Mouse (Mus musculus): ENCODE data around the gene Ccni.

Ccni gene

DNA sequence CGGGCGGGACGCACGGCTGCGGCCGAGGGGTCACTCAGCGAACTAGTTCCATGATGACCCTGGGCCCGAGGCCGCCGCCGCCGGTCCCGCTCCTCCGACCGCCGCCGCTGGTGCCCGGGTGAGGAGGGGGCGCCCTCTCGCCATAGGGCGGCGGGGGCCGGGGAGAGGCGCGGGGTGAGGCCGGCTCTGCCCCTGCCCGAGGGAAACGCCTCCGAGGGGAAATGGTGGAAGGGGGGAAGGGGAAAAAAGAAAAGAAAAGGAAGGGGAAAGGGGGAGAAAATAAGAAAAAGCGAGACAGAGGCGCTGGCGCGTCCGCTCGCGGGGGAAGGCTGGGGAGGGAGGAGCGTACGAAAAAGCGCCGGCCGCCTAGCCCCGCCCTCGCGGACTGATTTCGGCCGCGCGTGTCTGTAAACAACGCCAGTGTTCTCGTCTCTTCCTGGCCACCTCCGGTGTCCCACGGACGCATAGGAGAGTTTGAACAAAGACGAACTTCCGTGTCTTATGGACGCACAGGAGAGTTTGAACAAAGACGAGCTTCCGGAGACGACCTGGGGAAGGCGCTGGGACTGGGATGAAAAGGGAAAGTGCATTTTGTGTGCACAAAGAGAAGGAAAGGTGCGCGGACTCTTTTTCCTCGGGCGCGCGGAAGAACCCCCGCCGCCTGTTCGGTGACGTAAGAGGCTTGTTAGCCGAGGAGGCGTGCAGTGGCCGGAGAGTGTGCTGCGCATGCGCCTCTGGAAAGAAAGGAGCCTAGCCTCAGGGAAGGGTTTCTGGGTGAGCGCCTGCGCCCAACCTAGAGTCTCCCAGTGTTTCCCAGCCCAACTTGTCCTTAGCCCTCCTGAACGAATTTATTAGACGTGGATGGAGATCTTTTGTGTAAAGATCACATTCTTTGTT, at the start of gene Ccni, which contains the start of gene 2010109A12Rik:
Gene Ccni (minus strand): TSS at position 387 of the 897 bp plus-strand sequence.
Gene 2010109A12Rik (plus strand): TSS at position 410 of the 897 bp plus-strand sequence.
- DNase-seq (ENCODE audit: low spot score in 2 of 2), result peak; percentile 96

- DNase-seq (ENCODE audit: low spot score in 2 of 2), result no peak
Measured at GRCm38 (mm10) chr5:93255759-93256265, 49.5 kb upstream of the Ccni start.

DNA sequence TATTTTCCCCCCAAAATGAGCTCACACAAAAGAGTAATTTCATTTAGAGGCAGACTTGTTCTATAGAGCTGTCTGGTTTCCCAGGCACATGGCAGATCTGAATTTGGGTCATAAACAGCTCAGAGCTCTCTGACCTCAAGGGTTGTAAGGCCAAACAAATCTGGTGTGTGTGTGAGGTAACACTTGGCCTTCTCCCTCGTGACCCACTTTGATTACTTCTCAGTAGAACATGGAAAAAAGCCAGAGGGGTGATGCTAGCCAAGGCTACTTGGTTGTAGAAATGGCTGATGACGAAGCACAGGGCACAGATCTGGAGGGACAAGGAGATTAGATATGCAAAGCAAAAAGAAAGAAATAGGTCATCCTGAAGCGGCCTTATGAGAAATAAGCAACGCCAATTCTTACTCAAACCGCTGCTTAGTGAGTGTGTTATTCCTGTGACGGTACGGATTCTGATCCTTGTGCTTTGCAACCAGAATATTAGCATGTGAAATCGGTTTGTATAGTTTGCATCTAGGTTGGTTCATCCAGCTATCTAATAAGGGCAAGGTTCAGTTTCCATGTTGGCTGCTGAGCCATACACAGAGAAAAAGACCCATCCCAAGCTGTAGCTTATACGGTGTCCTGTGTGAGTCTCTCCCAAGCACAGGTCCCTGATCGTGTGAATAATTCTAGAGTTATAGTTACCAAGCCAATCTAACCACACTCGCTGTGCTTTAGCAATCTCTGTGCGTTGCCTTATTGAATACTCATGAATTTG, 44.9 kb upstream of the Ccni start:
- peak; percentile 42 to 82 for DNase-seq (ENCODE audit: low spot score in 2 of 2)

DNA sequence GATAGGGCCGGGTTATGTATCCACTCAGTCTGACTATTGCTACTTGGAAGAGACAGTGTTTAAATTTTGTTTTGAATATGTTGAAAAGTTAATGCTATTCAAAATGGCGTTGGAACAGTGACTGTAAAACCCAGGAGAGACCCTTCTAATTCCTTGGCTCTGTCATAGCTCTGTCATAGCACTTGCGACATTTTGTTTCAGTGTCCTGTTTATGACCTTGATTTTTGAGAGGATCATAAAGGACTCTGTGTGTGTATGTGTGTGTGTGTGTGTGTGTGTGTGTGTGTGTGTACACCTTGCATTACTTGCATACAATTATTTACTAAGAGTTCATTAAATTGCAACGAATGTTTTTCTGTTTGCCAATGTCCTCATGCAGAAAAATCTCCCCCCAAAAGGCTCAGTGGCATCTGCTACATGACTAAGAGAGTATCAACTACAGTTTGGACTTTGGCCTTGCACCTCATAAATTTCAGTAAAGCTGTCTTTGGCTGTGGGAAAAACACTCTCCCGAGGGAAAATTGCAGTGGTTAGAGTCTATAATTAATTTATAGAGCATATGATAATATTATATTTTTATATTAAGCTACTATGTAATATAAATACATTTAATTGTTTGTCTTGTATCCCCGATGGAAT, 43.8 kb upstream of the Ccni start:
- no peak for DNase-seq (ENCODE audit: low spot score in 2 of 2)

DNA sequence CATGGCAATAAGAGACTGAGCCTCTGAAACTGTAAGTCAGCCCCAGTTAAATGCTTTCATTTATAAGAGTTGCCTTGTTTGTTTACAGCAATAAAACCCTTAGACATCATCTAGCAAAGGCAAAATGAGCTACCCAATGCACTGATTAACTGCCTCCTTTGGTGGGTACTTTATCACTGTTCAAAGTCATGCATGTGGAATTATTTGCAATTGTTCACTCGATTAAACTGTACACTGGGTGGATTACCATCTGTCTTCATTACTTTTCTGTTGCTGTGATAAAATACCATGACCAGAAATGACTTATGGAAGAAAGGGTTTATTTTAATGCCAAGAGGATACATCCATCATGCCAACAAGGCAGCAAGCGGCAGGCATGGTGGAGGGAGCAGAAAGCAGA, 39.0 kb upstream of the Ccni start:
- DNase-seq (ENCODE audit: low spot score in 2 of 2), result no peak

DNA sequence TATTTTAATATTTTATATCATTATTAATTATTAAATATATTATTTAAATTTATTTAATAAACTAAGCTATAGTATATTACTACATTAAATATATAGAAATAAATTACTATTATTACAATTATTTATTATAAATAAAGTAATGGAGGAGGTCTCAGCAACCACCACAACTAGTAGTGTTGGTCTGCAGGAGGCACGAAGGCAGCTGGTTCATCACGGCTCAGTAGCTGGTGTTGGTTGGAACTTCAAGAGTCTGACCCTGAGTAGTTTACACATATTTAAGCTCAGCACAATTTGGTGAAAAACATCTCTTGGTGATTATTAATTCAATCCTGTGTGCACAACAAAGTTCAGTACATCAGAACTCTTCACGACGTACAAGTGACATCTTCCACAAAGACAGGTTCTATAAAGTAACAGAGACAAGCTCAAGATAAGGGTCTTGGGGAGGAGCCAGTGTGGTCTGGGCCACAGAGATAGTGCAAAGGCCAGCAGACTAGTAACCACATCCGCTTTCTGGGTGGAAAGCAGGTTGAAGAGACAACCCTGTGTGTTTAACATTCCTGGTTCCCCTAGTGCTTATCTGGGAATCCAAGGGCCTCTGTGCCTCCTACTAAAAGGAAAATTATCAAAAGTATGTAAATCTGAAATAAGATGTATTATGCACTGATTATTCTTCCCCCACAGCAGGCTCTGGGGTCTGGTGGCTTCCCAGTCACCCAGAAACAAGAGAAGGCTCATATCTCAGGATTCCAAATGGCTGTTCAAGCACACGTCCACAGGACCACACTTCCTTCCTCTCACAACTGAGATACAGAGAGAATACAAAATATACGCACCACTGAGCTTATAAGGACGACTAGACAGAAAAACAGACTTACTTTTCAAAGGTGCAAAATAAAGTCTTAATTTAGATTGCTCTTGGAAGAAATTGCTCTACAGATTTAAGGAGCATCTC, 33.6 kb upstream of the Ccni start:
- no peak for DNase-seq (ENCODE audit: low spot score in 2 of 2)

GRCm38 (mm10) chr5:93236541-93236940, 30.2 kb upstream of the Ccni start:
- DNase-seq (ENCODE audit: low spot score in 2 of 2), result no peak

GRCm38 (mm10) chr5:93235888-93236287, 29.6 kb upstream of the Ccni start:
- no peak for DNase-seq (ENCODE audit: low spot score in 2 of 2)

- no peak for DNase-seq (ENCODE audit: low spot score in 2 of 2)
Measured at GRCm38 (mm10) chr5:93234605-93235004, 28.3 kb upstream of the Ccni start.

DNA sequence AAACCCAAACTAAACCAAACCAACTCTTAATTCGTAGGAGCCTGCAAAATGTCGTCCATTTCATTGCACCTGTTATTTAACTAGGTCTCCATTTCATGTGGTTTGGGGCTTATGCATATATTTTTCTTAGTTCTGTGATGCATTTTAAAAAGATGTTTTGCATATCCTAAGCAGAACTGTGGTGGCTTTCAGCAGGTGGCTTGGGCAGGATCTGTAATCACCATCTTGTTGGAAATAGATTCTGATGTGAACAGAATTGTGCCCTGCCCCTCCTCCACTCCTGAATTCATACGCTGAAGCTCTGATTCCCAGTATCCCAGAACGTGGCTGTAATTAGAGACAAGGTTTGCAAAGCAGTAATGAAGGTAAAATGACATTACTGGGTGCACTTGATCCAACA, 27.8 kb upstream of the Ccni start:
- DNase-seq (ENCODE audit: low spot score in 2 of 2), result no peak

DNA sequence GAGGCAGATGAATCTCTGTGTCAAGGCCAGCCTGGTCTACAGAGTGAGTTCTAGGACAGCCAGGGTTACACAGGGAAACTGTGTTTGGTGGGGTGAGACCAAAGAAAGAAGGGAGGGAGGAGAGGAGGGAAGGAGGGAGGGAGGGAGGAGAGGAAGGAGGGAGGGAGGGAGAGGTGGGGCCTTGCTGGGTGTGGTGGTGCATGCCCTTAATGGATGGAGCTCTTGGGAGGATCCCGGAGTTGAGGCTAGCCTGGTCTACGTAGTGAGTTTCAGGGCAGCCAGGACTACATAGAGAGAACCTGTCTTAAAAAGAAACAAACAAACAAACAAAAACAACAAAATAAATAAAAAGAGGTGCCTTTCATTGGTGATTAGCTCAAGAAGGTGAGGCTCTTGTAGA, 26.5 kb upstream of the Ccni start:
- no peak for DNase-seq (ENCODE audit: low spot score in 2 of 2)

DNA sequence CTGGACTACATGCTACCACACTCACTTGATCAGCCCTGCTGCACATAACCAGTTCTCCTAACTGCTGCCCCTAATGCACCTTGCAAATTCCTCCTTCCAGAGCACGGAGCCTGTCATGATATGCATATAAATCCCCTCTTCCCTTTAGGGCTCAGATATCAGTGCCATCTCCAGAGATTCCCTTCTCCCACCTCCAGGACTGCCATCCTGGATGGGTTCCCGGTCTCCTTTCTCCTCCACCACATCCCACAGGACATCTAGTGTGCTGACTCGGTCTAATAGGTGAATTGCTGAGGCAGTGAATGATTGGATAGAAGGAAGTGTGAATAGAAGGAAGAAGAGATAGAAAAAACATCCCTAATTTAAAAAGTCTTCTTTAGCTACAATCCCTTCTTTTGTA, 25.4 kb upstream of the Ccni start:
- no peak for DNase-seq (ENCODE audit: low spot score in 2 of 2)

DNA sequence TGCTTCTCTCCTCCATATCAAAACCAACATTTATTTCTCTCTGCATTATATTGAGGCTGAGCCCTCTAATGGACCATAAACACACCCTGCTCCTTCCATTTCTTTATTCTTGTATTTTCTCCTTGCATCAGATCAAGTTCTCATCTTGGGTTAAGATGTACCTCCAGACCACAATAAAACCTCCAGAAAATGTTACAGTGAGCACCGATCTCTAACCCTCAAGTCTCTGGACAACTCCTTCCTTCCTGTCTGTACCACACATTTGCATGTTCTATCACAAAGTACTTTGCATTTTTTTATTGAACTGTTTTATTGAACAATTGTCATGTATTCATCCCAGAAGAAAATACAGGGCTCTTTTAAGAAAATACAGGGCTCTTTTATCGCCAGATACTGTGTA, 23.2 kb upstream of the Ccni start:
- DNase-seq (ENCODE audit: low spot score in 2 of 2), result no peak

DNA sequence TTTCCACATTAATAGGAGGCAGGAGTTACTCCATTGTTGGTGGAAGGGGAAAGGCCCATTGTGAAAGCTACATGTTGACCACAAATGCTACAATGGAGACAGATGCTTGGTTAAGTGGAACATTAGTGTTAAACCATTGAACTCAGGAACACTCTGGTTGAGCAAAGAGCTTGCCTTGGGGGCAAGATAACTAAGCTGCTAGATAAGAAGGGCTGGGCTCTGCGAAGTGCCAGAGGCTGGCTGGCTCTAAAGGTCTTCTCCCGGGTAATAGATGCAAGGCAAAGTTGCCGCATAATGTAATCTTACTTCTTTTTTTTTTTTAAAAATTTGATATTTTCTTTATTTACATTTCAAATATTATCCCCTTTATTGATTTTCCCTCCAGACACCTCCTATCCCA, 20.9 kb upstream of the Ccni start:
- DNase-seq (ENCODE audit: low spot score in 2 of 2), result no peak

DNA sequence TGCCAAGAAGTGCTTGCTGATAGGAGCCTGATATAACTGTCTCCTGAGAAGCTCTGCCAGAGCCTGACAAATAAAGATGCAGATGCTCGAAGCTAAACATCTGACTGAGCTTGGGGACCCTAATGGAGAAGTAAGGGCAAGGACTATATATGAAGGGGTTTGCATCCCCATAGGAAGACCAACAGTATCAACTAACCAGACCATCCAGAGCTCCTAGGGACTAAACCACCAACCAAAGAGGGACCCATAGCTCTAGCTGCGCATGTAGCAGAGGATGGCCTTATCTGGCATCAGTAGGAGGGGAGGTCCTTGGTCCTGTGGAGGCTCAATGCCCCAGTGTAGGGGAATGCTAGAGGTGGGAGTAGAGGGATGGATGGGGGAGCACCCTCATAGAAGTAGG, 18.3 kb upstream of the Ccni start:
- no peak for DNase-seq (ENCODE audit: low spot score in 2 of 2)

DNA sequence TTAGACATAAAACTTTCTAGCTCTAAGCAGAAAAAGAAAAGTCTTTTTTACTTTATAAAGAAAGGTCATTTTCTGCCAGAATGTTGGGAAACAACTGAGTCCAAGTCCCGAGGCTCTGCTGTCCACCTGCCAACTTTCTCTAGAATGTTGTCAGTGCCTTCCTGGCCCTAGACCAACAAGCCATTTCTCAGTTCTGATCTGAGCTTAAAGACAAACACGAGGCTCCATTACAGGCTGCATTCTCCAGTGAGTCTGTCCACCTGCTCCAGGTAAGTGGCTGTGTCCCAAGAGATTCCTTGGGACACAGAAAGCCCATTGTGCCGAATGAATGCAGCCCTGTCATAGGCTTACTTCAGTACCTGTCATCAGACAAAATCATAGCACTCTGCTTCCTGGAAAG, 15.4 kb upstream of the Ccni start:
- peak; percentile 18 to 43 for DNase-seq (ENCODE audit: low spot score in 2 of 2)

GRCm38 (mm10) chr5:93218375-93218774, 12.1 kb upstream of the Ccni start:
- no peak for DNase-seq (ENCODE audit: low spot score in 2 of 2)

DNA sequence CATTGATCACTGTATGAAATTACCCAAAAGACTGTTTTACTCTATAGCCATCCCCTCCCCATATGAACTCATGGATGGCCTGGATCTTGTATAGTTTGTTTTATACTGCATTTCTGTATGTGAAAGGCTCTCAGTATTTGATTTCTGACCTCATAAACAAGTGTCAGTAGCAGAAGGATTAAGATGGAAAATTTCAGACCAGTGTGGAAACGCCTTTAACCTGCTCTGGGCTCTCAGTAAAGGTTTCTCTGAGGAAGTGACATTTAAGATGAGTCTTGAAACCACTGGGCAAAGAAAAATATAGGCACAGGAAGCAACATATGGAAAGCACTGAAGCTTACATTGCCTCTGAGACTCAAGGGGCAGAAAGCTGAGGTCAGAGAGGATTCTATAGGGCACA, 1.3 kb upstream of the Ccni start:
- DNase-seq (ENCODE audit: low spot score in 2 of 2), result no peak

- no peak for DNase-seq (ENCODE audit: low spot score in 2 of 2)
Measured at GRCm38 (mm10) chr5:93207006-93207348, 682 bp upstream of the Ccni start.

DNA sequence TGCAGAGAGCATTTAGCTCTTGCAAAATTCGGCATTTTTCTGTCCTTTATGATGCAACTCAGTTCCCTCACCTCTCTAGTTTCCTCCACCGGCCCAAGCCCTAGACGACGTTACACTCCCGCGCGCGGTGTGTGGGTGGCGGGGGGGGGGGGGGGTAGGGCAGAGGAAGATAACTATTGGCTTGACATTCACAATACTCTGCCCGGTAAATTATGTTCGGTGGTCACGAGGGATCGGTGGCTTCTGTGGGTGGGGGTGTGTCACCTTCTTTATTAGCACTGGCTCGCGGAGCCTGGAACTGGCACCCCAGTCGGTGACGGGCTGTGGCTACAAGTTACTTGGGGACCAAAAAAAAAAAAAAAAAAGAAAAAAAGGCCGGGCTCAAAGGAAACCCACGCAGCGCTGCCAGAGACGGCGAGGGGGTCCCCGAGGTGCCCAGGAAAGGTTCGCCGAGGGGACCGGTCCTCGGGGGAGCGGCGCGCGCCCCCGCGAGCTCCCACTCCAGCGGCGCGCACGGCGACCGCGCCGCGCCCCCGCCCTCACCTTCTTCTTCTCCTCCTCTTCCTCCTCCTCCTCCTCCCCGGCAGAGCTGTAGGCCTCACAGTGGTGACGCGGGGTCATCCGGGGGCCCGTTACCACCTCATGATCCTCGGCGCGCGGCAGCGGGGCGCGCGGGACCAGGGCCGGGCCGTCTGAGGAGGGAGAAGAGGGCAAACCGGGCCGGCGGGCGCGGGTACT, 755 bp downstream of the Ccni start:
- DNase-seq (ENCODE audit: low spot score in 2 of 2), result peak; percentile 49 to 72
